Mouse (Mus musculus) midbrain, embryonic 14.5 days (tissue): Measurements from ENCODE around the gene Grik4. TPM values are rescaled to one million over a fixed set of nuclear protein-coding genes. Genes with fewer than 3 reads are reported as not detected.

ENCODE experiments used
- ATAC-seq: fragments of 200-750 bp; cut with Nextera tagmentation; 2 replicates; pipeline ENCODE4 v1.8.0; 2017; ENCODE audit warnings: moderate number of reproducible peaks, moderate library complexity; ENCODE audit not compliant: low FRiP score, low TSS enrichment
- DNase-seq: peaks from one replicate; pipeline ENCODE4 v3.0.0-alpha.2; 2015
- H3K27ac ChIP-seq: fragments of 300-500 bp; sonication (generic); replicated peaks from 2 replicates; pipeline ENCODE4 v1.5.1; 2014; ENCODE audit warnings: mild to moderate bottlenecking, low read depth, low read length, moderate library complexity
- H3K27me3 ChIP-seq: fragments of 300-500 bp; sonication (generic); 2 replicates; pipeline ENCODE4 v1.6.1; 2014; ENCODE audit warnings: low read length, control low read depth, mixed read lengths; ENCODE audit not compliant: control insufficient read depth, insufficient read depth
- H3K36me3 ChIP-seq: fragments of 300-500 bp; sonication (generic); 2 replicates; pipeline ENCODE4 v1.6.1; 2014; ENCODE audit warnings: low read length, control low read depth; ENCODE audit not compliant: control insufficient read depth, insufficient read depth
- H3K4me1 ChIP-seq: fragments of 300-500 bp; sonication (generic); 2 replicates; pipeline ENCODE4 v1.6.1; 2014; ENCODE audit warnings: mild to moderate bottlenecking, antibody characterized with exemption, low read length, control low read depth; ENCODE audit not compliant: control insufficient read depth, insufficient read depth
- H3K4me2 ChIP-seq: fragments of 300-500 bp; sonication (generic); 2 replicates; pipeline ENCODE4 v1.6.1; 2014; ENCODE audit warnings: mild to moderate bottlenecking, low read length, moderate library complexity
- H3K4me3 ChIP-seq: fragments of 300-500 bp; sonication (generic); replicated peaks from 2 replicates; pipeline ENCODE4 v1.5.1; 2014; ENCODE audit warnings: low read depth, low read length
- H3K9ac ChIP-seq: fragments of 300-500 bp; sonication (generic); replicated peaks from 2 replicates; pipeline ENCODE4 v1.6.1; 2014; ENCODE audit warnings: mild to moderate bottlenecking, low read length, moderate library complexity
- H3K9me3 ChIP-seq: fragments of 300-500 bp; sonication (generic); 2 replicates; pipeline ENCODE4 v1.6.1; 2016; ENCODE audit warnings: low read length, control low read depth, mixed read lengths; ENCODE audit not compliant: control insufficient read depth
- WGBS: fragments of 180-500 bp; shearing (Covaris S2); extraction: QIAGEN DNeasy Blood & Tissue Kit; methylation state at CpG from one replicate; pipeline ENCODE4 v1.1.7; 2014; 5-methylcytosine and 5-hydroxymethylcytosine counted together
- polyA plus RNA-seq: library from polyadenylated mRNA; unstranded; fragments of >200 nt; fragmentation: Nextera tagmentation; extraction: Ambion mirVana; gene quantifications from 2 replicates; pipeline ENCODE4 v1.2.1, GENCODE M21; 2014

Gene Grik4
- polyA plus RNA-seq, 1 experiment from 2014 or later = 4.4 TPM

- no peaks in the 10 kb centered on the region for H3K9me3 ChIP-seq
- H3K27ac ChIP-seq = no peak overlapping the region
- no peak for DNase-seq
- H3K4me1 ChIP-seq = peaks cover 13% of the 10 kb centered on the region; the same call in 1 of the 2 replicates
- H3K27me3 ChIP-seq = no peaks in the 10 kb centered on the region
- H3K4me3 ChIP-seq = no peak overlapping the region
- no peaks in the 10 kb centered on the region for H3K36me3 ChIP-seq
- no peak overlapping the region for H3K4me2 ChIP-seq
- 76% methylated on average over 4 of the region's 4 CpGs for WGBS
- no peak overlapping the region for H3K9ac ChIP-seq
- no peak for ATAC-seq
These were observed 432.0 kb downstream of the Grik4 start for GRCm38 (mm10) chr9:42512312-42512711.

- DNase-seq (no peak), ATAC-seq (no peak)
- Histone ChIP-seq H3K27ac (no peak overlapping the region), H3K36me3 (no peaks in the 10 kb centered on the region), H3K4me2 (no peak overlapping the region), H3K27me3 (no peaks in the 10 kb centered on the region), H3K9me3 (no peaks in the 10 kb centered on the region), H3K9ac (no peak overlapping the region), H3K4me3 (no peak overlapping the region), H3K4me1 (peaks cover 6% of the 10 kb centered on the region; the same call in 1 of the 2 replicates)
- WGBS = 76% methylated on average over 7 of the region's 7 CpGs
These were observed 436.1 kb downstream of the Grik4 start for GRCm38 (mm10) chr9:42508235-42508634.

GRCm38 (mm10) chr9:42507709-42508108 is 436.6 kb downstream of the Grik4 start, which contains the start of gene Tbcel:
Gene Tbcel (minus strand): TSS chr9:42507809.
- Histone ChIP-seq H3K36me3 (no peaks in the 10 kb centered on the region), H3K27ac (no peak within 1 kb of the TSS), H3K9me3 (no peaks in the 10 kb centered on the region), H3K9ac (no peak within 1 kb of the TSS), H3K4me3 (no peak within 1 kb of the TSS), H3K27me3 (no peaks in the 10 kb centered on the region), H3K4me2 (no peak within 1 kb of the TSS), H3K4me1 (peaks cover under 1% of the 10 kb centered on the region; the same call in 1 of the 2 replicates)
- DNase-seq (no peak), ATAC-seq (no peak)
- 86% methylated on average over 6 of the region's 6 CpGs for WGBS

- WGBS = 52% methylated on average over 1 of the region's 1 CpGs
- Histone ChIP-seq H3K9me3 (no peaks in the 10 kb centered on the region), H3K9ac (no peak overlapping the region), H3K4me1 (no peaks in the 10 kb centered on the region), H3K4me2 (no peak overlapping the region), H3K27ac (no peak overlapping the region), H3K36me3 (no peaks in the 10 kb centered on the region), H3K4me3 (no peak overlapping the region), H3K27me3 (no peaks in the 10 kb centered on the region)
- ATAC-seq (no peak), DNase-seq (no peak)
These were observed 437.3 kb downstream of the Grik4 start for GRCm38 (mm10) chr9:42507022-42507421.

- H3K27me3 ChIP-seq = no peaks in the 10 kb centered on the region
- ATAC-seq (no peak), DNase-seq (no peak)
- H3K4me3 ChIP-seq = no peak overlapping the region
- no peaks in the 10 kb centered on the region for H3K9me3 ChIP-seq
- H3K27ac ChIP-seq = no peak overlapping the region
- H3K36me3 ChIP-seq = no peaks in the 10 kb centered on the region
- WGBS = 85% methylated on average over 3 of the region's 3 CpGs
- H3K4me2 ChIP-seq = no peak overlapping the region
- no peak overlapping the region for H3K9ac ChIP-seq
- H3K4me1 ChIP-seq = no peaks in the 10 kb centered on the region
These were observed 439.3 kb downstream of the Grik4 start for GRCm38 (mm10) chr9:42504971-42505510.

GRCm38 (mm10) chr9:42504559-42504958 is 439.7 kb downstream of the Grik4 start:
- H3K4me3 ChIP-seq = no peak overlapping the region
- WGBS = 69% methylated on average over 11 of the region's 11 CpGs
- no peaks in the 10 kb centered on the region for H3K4me1 ChIP-seq
- ATAC-seq = no peak
- no peak overlapping the region for H3K9ac ChIP-seq
- no peak overlapping the region for H3K4me2 ChIP-seq
- no peak for DNase-seq
- no peaks in the 10 kb centered on the region for H3K9me3 ChIP-seq
- H3K27ac ChIP-seq = no peak overlapping the region
- H3K27me3 ChIP-seq = no peaks in the 10 kb centered on the region
- no peaks in the 10 kb centered on the region for H3K36me3 ChIP-seq

GRCm38 (mm10) chr9:42503709-42504108 is 440.6 kb downstream of the Grik4 start:
- H3K4me2 ChIP-seq = no peak overlapping the region
- H3K4me1 ChIP-seq = no peaks in the 10 kb centered on the region
- no peak overlapping the region for H3K4me3 ChIP-seq
- H3K27me3 ChIP-seq = no peaks in the 10 kb centered on the region
- 90% methylated on average over 4 of the region's 4 CpGs for WGBS
- DNase-seq (no peak), ATAC-seq (no peak)
- H3K9ac ChIP-seq = no peak overlapping the region
- H3K36me3 ChIP-seq = no peaks in the 10 kb centered on the region
- no peak overlapping the region for H3K27ac ChIP-seq
- H3K9me3 ChIP-seq = no peaks in the 10 kb centered on the region

- 92% methylated on average over 2 of the region's 2 CpGs for WGBS
- no peaks in the 10 kb centered on the region for H3K4me1 ChIP-seq
- no peak overlapping the region for H3K9ac ChIP-seq
- no peak overlapping the region for H3K4me2 ChIP-seq
- H3K27me3 ChIP-seq = no peaks in the 10 kb centered on the region
- H3K27ac ChIP-seq = no peak overlapping the region
- DNase-seq = no peak
- H3K9me3 ChIP-seq = peaks cover 10% of the 10 kb centered on the region
- H3K4me3 ChIP-seq = no peak overlapping the region
- H3K36me3 ChIP-seq = no peaks in the 10 kb centered on the region
- ATAC-seq = no peak
These were observed 448.0 kb downstream of the Grik4 start for GRCm38 (mm10) chr9:42496296-42496695.

GRCm38 (mm10) chr9:42491780-42492179 is 452.5 kb downstream of the Grik4 start:
- no peak overlapping the region for H3K9ac ChIP-seq
- H3K36me3 ChIP-seq = no peaks in the 10 kb centered on the region
- no peaks in the 10 kb centered on the region for H3K27me3 ChIP-seq
- WGBS = 88% methylated on average over 9 of the region's 9 CpGs
- no peaks in the 10 kb centered on the region for H3K4me1 ChIP-seq
- no peak overlapping the region for H3K4me2 ChIP-seq
- no peak overlapping the region for H3K27ac ChIP-seq
- ATAC-seq (no peak), DNase-seq (peak; percentile 18)
- H3K9me3 ChIP-seq = peaks cover 4% of the 10 kb centered on the region; the same call in 1 of the 2 replicates
- H3K4me3 ChIP-seq = no peak overlapping the region
